Mouse (Mus musculus): ENCODE data around the gene Brd9.

- no peak for TF ChIP-seq CTCF (IDR thresholded peaks at IDR 0.05; ENCODE audit: control insufficient read depth, insufficient read depth, insufficient replicate concordance, low read depth, low read length)
- TF ChIP-seq POLR2A (IDR thresholded peaks at IDR 0.05; ENCODE audit: control insufficient read depth, low read depth, low read length): no peak
These were observed 22.6 kb downstream of the Brd9 start for GRCm38 (mm10) chr13:73960117-73960652.

Measured in testis, adult 2 months (tissue).